Mouse (Mus musculus) G1E-ER4 (cell line): ENCODE results near the gene Dpp6. TPM values are rescaled to one million over a fixed set of nuclear protein-coding genes. Genes with fewer than 3 reads are reported as not detected.
"Not testable (repeated sequence)": the region's sequence is repeated elsewhere in the genome, so short reads cannot be mapped to it uniquely, and the experiment has no call there.

Experiments used
- GATA1 ChIP-seq: IDR thresholded peaks from one replicate; pipeline ENCODE4 v1.8.0; 2012; ENCODE audit warnings: low read length, inconsistent platforms
- polyA plus RNA-seq: library from polyadenylated mRNA; stranded (reverse); fragments of >175 nt; gene quantifications from 2 replicates; pipeline ENCODE4 v1.2.3, GENCODE M21; 2012

Gene Dpp6
- polyA plus RNA-seq, 1 experiment: not detected

GRCm38 (mm10) chr5:27457686-27458085 lies 640.7 kb downstream of the Dpp6 start:
- TF ChIP-seq GATA1: no peak

GRCm38 (mm10) chr5:27474964-27475465 lies 658.0 kb downstream of the Dpp6 start:
- TF ChIP-seq GATA1: no peak

- TF ChIP-seq GATA1: no peak
Measured at GRCm38 (mm10) chr5:27481706-27482105, 664.7 kb downstream of the Dpp6 start.

GRCm38 (mm10) chr5:27486138-27486537 lies 669.1 kb downstream of the Dpp6 start:
- TF ChIP-seq GATA1: no peak

GRCm38 (mm10) chr5:27490942-27491341 lies 673.9 kb downstream of the Dpp6 start:
- TF ChIP-seq GATA1: no peak

- TF ChIP-seq GATA1: not testable (repeated sequence)
Measured at GRCm38 (mm10) chr5:27501338-27501737, 684.3 kb downstream of the Dpp6 start, which contains the start of gene Speer4b. TSS of gene Speer4b (minus strand) at chr5:27501438.

- no peak for TF ChIP-seq GATA1
Measured at GRCm38 (mm10) chr5:27518716-27519115, 701.7 kb downstream of the Dpp6 start.

- TF ChIP-seq GATA1: no peak
Measured at GRCm38 (mm10) chr5:27526906-27527305, 709.9 kb downstream of the Dpp6 start.

- no peak for TF ChIP-seq GATA1
Measured at GRCm38 (mm10) chr5:27544816-27545270, 727.8 kb downstream of the Dpp6 start.

- TF ChIP-seq GATA1: no peak
Measured at GRCm38 (mm10) chr5:27549291-27549690, 732.3 kb downstream of the Dpp6 start.

GRCm38 (mm10) chr5:27565700-27566099 lies 748.7 kb downstream of the Dpp6 start:
- no peak for TF ChIP-seq GATA1

- TF ChIP-seq GATA1: no peak
Measured at GRCm38 (mm10) chr5:27587970-27588758, 771.2 kb downstream of the Dpp6 start.

- TF ChIP-seq GATA1: no peak
Measured at GRCm38 (mm10) chr5:27604132-27604531, 787.1 kb downstream of the Dpp6 start.

- no peak for TF ChIP-seq GATA1
Measured at GRCm38 (mm10) chr5:27615769-27616168, 798.8 kb downstream of the Dpp6 start.

GRCm38 (mm10) chr5:27621811-27622210 lies 804.8 kb downstream of the Dpp6 start:
- TF ChIP-seq GATA1: no peak

GRCm38 (mm10) chr5:27623876-27624275 lies 806.9 kb downstream of the Dpp6 start:
- no peak for TF ChIP-seq GATA1

- no peak for TF ChIP-seq GATA1
Measured at GRCm38 (mm10) chr5:27632151-27632550, 815.1 kb downstream of the Dpp6 start.
